Mouse (Mus musculus): ENCODE data around the gene Cbx8. TPM values are rescaled to one million over a fixed set of nuclear protein-coding genes. Genes with fewer than 3 reads are reported as not detected.

Gene Cbx8
- total RNA-seq, 4 experiments from 2014 or later: 6.9 to 11.9 (median 9.6) TPM

GRCm38 (mm10) chr11:119079445-119079837, 38.7 kb upstream of the Cbx8 start:
- no peak for DNase-seq (ENCODE audit: low spot score in 2 of 2)

GRCm38 (mm10) chr11:119078691-119079444, 38.1 kb upstream of the Cbx8 start:
- DNase-seq (ENCODE audit: low spot score in 2 of 2): no peak

- no peak for DNase-seq (ENCODE audit: low spot score in 2 of 2)
Measured at GRCm38 (mm10) chr11:119077755-119078154, 37.0 kb upstream of the Cbx8 start.

DNA sequence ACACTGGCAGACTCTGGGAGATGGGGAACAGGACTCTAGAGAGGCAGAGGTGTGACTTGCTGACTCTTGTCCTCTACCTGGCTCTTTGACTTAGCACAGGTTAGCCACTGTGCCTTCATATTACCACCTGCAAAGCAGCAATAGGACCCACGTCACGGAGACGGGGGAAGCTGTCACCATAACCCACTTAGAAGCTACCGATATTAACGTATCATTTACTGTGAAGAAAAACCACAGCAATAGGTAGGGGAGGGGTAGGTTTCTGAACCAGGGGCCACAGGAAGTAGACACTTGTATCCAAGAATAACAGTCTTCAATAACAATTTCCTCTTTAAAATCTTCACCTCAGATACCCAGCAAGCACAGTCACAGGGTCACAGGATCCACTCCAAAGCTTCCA, 35.0 kb upstream of the Cbx8 start:
- DNase-seq (ENCODE audit: low spot score in 2 of 2): no peak

GRCm38 (mm10) chr11:119073876-119074433, 33.2 kb upstream of the Cbx8 start:
- no peak for DNase-seq (ENCODE audit: low spot score in 2 of 2)

GRCm38 (mm10) chr11:119072986-119073385, 32.2 kb upstream of the Cbx8 start:
- DNase-seq (ENCODE audit: low spot score in 2 of 2): no peak

- no peak for DNase-seq (ENCODE audit: low spot score in 2 of 2)
Measured at GRCm38 (mm10) chr11:119072239-119072638, 31.5 kb upstream of the Cbx8 start.

GRCm38 (mm10) chr11:119066841-119067240, 26.1 kb upstream of the Cbx8 start:
- DNase-seq (ENCODE audit: low spot score in 2 of 2): no peak

- no peak for DNase-seq (ENCODE audit: low spot score in 2 of 2)
Measured at GRCm38 (mm10) chr11:119059256-119059655, 18.5 kb upstream of the Cbx8 start.

- no peak for DNase-seq (ENCODE audit: low spot score in 2 of 2)
Measured at GRCm38 (mm10) chr11:119058041-119058995, 17.5 kb upstream of the Cbx8 start.

DNA sequence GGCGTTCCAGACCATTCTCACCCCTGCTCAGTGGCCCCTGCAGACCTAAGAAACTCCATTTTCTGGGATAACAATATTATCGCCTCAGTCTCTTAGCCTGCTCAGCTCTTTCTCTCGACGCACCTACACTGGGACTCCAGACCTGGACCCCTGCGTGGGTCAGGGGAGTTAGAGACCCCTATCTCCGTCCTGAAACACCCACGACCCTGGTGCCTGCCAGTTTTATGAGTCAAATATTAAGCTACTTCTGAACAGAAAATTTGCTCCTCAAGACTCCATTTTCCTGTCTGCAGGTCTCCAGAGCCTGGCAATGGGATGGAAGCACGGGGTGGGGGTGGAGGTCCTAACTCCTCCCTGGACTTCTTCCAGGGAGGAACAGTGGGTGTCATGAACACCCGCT, 16.5 kb upstream of the Cbx8 start:
- DNase-seq (ENCODE audit: low spot score in 2 of 2): no peak

DNA sequence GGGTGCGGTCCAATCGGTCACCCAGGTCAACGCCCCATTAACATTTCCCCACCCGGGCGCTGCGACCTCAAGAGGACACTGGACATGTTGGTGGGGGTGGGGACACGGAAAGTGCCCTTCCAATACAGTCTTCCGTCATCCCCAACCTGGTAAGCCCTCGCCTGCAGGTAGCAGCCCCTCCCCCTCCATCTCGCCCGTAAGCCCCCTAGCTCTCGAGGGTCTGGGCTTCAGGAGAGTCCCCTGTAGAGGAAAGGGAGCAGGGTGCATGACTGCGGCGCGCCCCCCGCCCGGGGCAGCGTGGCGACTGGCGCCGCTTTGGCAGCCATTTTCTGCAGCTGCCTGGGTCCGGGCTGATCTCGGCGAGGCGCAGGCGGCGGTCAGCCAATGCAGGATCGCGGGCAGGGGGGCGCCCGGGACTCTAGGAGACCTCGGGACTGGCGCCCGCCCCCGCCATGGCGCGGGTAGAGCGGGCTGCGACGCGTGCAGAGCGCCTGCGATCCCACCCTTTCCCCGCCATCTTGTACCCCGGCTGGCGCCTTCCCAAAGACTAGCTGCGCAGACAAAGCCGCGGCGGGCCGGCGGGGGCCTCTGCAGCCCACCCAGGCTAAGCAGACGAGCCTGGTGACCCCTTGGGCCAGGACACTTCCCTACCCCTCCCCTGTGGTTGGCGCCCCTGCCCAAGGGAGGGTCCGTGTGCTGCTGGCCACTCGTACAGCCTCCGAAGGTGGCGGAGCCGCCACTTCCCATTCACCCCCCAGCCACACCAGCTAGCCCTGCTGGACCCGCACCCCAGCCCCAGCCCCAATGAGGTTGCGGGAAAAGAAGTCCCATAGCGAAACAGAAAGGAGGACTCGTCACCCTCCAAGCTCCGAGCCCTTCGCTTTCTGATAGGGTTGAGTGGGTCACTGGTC, 15.8 kb upstream of the Cbx8 start:
- no peak for DNase-seq (ENCODE audit: low spot score in 2 of 2)

DNA sequence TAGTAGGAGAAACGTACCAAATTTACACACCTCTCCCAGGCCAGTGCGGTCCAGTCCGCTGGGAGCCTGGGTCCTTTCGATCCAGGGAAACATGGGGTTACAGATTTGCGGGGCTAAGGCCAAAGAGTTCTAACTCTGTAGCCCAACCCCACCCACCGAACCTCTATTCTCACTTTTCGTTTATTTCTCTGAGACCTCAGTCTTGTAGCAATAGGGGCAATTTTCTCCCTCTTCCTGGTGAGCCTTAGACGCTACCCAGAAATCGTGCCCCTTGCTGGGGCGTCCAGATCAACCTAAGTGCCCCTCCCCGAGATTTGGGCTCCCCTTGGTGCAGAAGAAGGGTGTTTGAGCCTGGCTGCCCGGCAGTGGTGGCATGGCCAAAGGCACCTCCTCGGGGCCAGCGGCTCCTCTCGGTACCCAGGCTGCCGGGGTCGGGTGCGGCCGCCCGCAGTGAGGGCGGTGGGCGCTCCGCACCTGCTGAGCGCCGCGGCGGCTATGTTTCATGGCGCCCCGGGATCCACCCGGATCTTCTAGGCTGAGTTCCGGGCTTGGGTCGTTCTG, 14.9 kb upstream of the Cbx8 start:
- DNase-seq (ENCODE audit: low spot score in 2 of 2): no peak

DNA sequence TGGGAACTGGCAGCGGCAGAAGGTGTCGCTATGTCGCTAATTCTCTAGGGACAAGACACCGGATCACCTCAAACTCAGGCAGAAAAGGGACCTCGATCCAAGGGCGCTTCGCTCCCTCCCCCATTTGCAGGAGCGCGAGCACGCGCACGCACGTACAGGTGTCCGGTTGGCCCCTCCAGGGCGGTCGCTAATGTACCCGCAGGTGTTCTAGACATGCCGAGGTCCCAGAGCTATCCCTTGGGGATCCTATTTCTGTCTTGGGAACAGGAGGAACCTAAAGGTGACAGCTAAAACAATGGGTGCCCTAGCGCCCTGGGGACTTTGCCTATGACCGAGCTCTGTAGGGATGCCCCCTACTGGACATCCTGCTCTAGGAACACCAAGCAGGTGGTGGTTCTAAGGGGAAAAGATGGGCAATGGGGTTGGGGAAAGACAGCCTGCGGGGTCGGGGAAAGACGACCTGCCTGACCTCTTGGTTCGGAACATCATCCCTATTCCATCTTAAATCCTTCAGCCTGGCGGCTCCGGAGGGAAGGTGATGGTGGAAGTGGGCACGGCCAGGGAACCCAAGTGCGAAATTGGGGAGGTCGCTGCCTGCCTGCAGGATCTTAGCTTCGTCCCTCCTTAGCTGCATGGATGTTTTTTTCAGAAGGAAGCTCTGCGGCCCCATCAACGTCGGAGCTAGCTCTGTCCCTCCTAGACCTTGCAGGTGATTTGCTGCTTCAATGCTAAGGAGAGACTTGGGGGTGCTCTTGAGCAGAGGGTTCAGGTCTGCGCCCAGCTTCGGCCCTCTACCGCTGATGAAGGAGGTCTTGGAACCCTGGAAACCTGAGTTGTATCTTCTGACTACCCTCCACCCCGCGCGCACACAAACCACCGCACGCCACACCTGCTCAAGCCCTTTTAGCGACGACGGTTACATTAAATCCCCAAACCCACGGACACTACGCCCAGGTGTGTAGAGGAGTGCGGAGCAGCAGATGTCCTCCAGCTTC, 13.9 kb upstream of the Cbx8 start:
- DNase-seq (ENCODE audit: low spot score in 2 of 2): no peak

GRCm38 (mm10) chr11:119053738-119054350, 13.1 kb upstream of the Cbx8 start:
- no peak for DNase-seq (ENCODE audit: low spot score in 2 of 2)

GRCm38 (mm10) chr11:119053257-119053670, 12.5 kb upstream of the Cbx8 start:
- DNase-seq (ENCODE audit: low spot score in 2 of 2): peak; percentile 64 to 70

DNA sequence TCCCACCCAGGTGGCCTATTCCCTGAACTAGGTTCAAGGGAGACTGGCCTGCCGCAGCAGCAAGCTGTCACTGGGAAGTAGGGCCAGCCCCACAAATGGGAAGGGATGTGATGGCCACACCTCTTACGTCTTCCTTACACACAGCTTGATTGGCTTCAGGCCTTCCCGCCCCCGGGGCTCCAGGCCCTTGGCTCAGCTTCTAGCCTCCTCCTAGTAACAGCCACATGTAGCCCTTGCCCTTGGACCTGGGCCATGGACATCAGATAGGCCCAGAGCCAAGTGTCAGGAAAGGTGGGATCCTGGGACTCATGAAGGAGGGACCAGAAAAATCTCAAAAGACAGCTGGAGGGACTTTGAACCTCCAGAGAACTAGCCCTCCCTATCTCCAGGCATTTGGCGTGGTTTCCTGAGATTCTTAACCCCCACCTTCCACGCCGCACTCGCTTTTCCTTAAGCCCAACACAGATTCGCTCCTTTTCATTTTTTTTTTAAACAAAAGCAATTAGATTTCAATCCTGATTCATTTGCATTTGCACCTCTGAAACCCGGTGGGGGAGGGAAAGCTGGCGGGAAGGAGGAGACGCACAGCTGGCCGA, 12.0 kb upstream of the Cbx8 start:
- DNase-seq (ENCODE audit: low spot score in 2 of 2): no peak

- DNase-seq (ENCODE audit: low spot score in 2 of 2): no peak
Measured at GRCm38 (mm10) chr11:119051927-119052660, 11.3 kb upstream of the Cbx8 start.

All from layer of hippocampus, adult 8-10 months (tissue).